Mouse (Mus musculus): ENCODE results near the gene Mafg. TPM values are rescaled to one million over a fixed set of nuclear protein-coding genes. Genes with fewer than 3 reads are reported as not detected.

Mafg gene
- polyA plus RNA-seq, 1 experiment from 2014 or later, result 13.2 TPM

GRCm38 (mm10) chr11:120617519-120618112 is 15.8 kb downstream of the Mafg start, which contains the start of gene Pcyt2:
Gene Pcyt2, minus strand, starts transcription at chr11:120617936.
- peak within 1 kb of the TSS; percentile 85 for H3K4me3 ChIP-seq (ENCODE audit: low read length)
- peaks cover 8% of the 10 kb centered on the region for H3K4me1 ChIP-seq (replicated peaks; ENCODE audit: control insufficient read depth, insufficient read depth, low read length)
- no peak within 1 kb of the TSS for H3K27ac ChIP-seq (ENCODE audit: low read length)
- ATAC-seq (ENCODE audit: low read depth), result peak; percentile 96
- H3K27me3 ChIP-seq (ENCODE audit: control insufficient read depth, insufficient read depth, low read depth, low read length), result no peaks in the 10 kb centered on the region
- no peaks in the 10 kb centered on the region for H3K9me3 ChIP-seq (ENCODE audit: control insufficient read depth, low read length)
- H3K9ac ChIP-seq (ENCODE audit: low read length), result peak within 1 kb of the TSS; percentile 83
- peak within 1 kb of the TSS; percentile 69 for H3K4me2 ChIP-seq (ENCODE audit: low read depth, low read length)
- under 1% methylated on average over 54 of the region's 56 CpGs for WGBS
- H3K36me3 ChIP-seq (ENCODE audit: control insufficient read depth, insufficient read depth, low read length), result peaks cover 20% of the 10 kb centered on the region

- no peak for ATAC-seq (ENCODE audit: low read depth)
- WGBS, result 36% methylated on average over 4 of the region's 4 CpGs
- Histone ChIP-seq H3K4me1 (replicated peaks; ENCODE audit: control insufficient read depth, insufficient read depth, low read length) (peaks cover 8% of the 10 kb centered on the region), H3K9me3 (ENCODE audit: control insufficient read depth, low read length) (no peaks in the 10 kb centered on the region), H3K4me3 (ENCODE audit: low read length) (peak overlapping the region; percentile 85), H3K9ac (ENCODE audit: low read length) (peak overlapping the region; percentile 83), H3K4me2 (ENCODE audit: low read depth, low read length) (peak overlapping the region; percentile 69), H3K27me3 (ENCODE audit: control insufficient read depth, insufficient read depth, low read depth, low read length) (no peaks in the 10 kb centered on the region), H3K36me3 (ENCODE audit: control insufficient read depth, insufficient read depth, low read length) (peaks cover 19% of the 10 kb centered on the region), H3K27ac (ENCODE audit: low read length) (no peak overlapping the region)
Measured at GRCm38 (mm10) chr11:120616617-120617294, 16.6 kb downstream of the Mafg start.

- Histone ChIP-seq H3K4me1 (replicated peaks; ENCODE audit: control insufficient read depth, insufficient read depth, low read length) (peaks cover 8% of the 10 kb centered on the region), H3K36me3 (ENCODE audit: control insufficient read depth, insufficient read depth, low read length) (peaks cover 23% of the 10 kb centered on the region), H3K27ac (ENCODE audit: low read length) (no peak overlapping the region), H3K4me3 (ENCODE audit: low read length) (no peak overlapping the region), H3K27me3 (ENCODE audit: control insufficient read depth, insufficient read depth, low read depth, low read length) (no peaks in the 10 kb centered on the region), H3K9ac (ENCODE audit: low read length) (no peak overlapping the region), H3K4me2 (ENCODE audit: low read depth, low read length) (no peak overlapping the region), H3K9me3 (ENCODE audit: control insufficient read depth, low read length) (no peaks in the 10 kb centered on the region)
- WGBS, result 89% methylated on average over 11 of the region's 11 CpGs
- no peak for ATAC-seq (ENCODE audit: low read depth)
Measured at GRCm38 (mm10) chr11:120615606-120616203, 17.7 kb downstream of the Mafg start.

GRCm38 (mm10) chr11:120615167-120615566 is 18.2 kb downstream of the Mafg start:
- H3K9me3 ChIP-seq (ENCODE audit: control insufficient read depth, low read length), result no peaks in the 10 kb centered on the region
- H3K9ac ChIP-seq (ENCODE audit: low read length), result no peak overlapping the region
- H3K4me3 ChIP-seq (ENCODE audit: low read length), result no peak overlapping the region
- H3K4me2 ChIP-seq (ENCODE audit: low read depth, low read length), result no peak overlapping the region
- H3K4me1 ChIP-seq (replicated peaks; ENCODE audit: control insufficient read depth, insufficient read depth, low read length), result peaks cover 8% of the 10 kb centered on the region
- no peak overlapping the region for H3K27ac ChIP-seq (ENCODE audit: low read length)
- 86% methylated on average over 6 of the region's 6 CpGs for WGBS
- no peaks in the 10 kb centered on the region for H3K27me3 ChIP-seq (ENCODE audit: control insufficient read depth, insufficient read depth, low read depth, low read length)
- H3K36me3 ChIP-seq (ENCODE audit: control insufficient read depth, insufficient read depth, low read length), result peaks cover 22% of the 10 kb centered on the region
- ATAC-seq (ENCODE audit: low read depth), result no peak

GRCm38 (mm10) chr11:120613976-120614375 is 19.4 kb downstream of the Mafg start:
- 86% methylated on average over 8 of the region's 8 CpGs for WGBS
- Histone ChIP-seq H3K4me2 (ENCODE audit: low read depth, low read length) (no peak overlapping the region), H3K36me3 (ENCODE audit: control insufficient read depth, insufficient read depth, low read length) (peaks cover 18% of the 10 kb centered on the region; the same call in 1 of the 2 replicates), H3K9ac (ENCODE audit: low read length) (no peak overlapping the region), H3K9me3 (ENCODE audit: control insufficient read depth, low read length) (no peaks in the 10 kb centered on the region), H3K4me1 (replicated peaks; ENCODE audit: control insufficient read depth, insufficient read depth, low read length) (peaks cover 9% of the 10 kb centered on the region), H3K27me3 (ENCODE audit: control insufficient read depth, insufficient read depth, low read depth, low read length) (no peaks in the 10 kb centered on the region), H3K27ac (ENCODE audit: low read length) (no peak overlapping the region), H3K4me3 (ENCODE audit: low read length) (no peak overlapping the region)
- no peak for ATAC-seq (ENCODE audit: low read depth)

GRCm38 (mm10) chr11:120613481-120613972 is 19.9 kb downstream of the Mafg start:
- H3K4me1 ChIP-seq (replicated peaks; ENCODE audit: control insufficient read depth, insufficient read depth, low read length), result peaks cover 14% of the 10 kb centered on the region
- no peak overlapping the region for H3K9ac ChIP-seq (ENCODE audit: low read length)
- no peak overlapping the region for H3K4me3 ChIP-seq (ENCODE audit: low read length)
- no peak overlapping the region for H3K27ac ChIP-seq (ENCODE audit: low read length)
- 86% methylated on average over 10 of the region's 10 CpGs for WGBS
- peaks cover 18% of the 10 kb centered on the region; the same call in 1 of the 2 replicates for H3K36me3 ChIP-seq (ENCODE audit: control insufficient read depth, insufficient read depth, low read length)
- no peaks in the 10 kb centered on the region for H3K9me3 ChIP-seq (ENCODE audit: control insufficient read depth, low read length)
- H3K27me3 ChIP-seq (ENCODE audit: control insufficient read depth, insufficient read depth, low read depth, low read length), result no peaks in the 10 kb centered on the region
- no peak overlapping the region for H3K4me2 ChIP-seq (ENCODE audit: low read depth, low read length)
- ATAC-seq (ENCODE audit: low read depth), result no peak

GRCm38 (mm10) chr11:120612763-120613162 is 20.6 kb downstream of the Mafg start:
- ATAC-seq (ENCODE audit: low read depth), result peak; percentile 26
- Histone ChIP-seq H3K9me3 (ENCODE audit: control insufficient read depth, low read length) (no peaks in the 10 kb centered on the region), H3K27me3 (ENCODE audit: control insufficient read depth, insufficient read depth, low read depth, low read length) (no peaks in the 10 kb centered on the region), H3K4me3 (ENCODE audit: low read length) (no peak overlapping the region), H3K4me1 (replicated peaks; ENCODE audit: control insufficient read depth, insufficient read depth, low read length) (peaks cover 21% of the 10 kb centered on the region), H3K4me2 (ENCODE audit: low read depth, low read length) (no peak overlapping the region), H3K27ac (ENCODE audit: low read length) (no peak overlapping the region), H3K9ac (ENCODE audit: low read length) (no peak overlapping the region), H3K36me3 (ENCODE audit: control insufficient read depth, insufficient read depth, low read length) (peaks cover 18% of the 10 kb centered on the region; the same call in 1 of the 2 replicates)
- 23% methylated on average over 6 of the region's 6 CpGs for WGBS

GRCm38 (mm10) chr11:120610477-120611046 is 22.8 kb downstream of the Mafg start:
- no peak for ATAC-seq (ENCODE audit: low read depth)
- H3K9me3 ChIP-seq (ENCODE audit: control insufficient read depth, low read length), result no peaks in the 10 kb centered on the region
- WGBS, result 75% methylated on average over 9 of the region's 9 CpGs
- H3K27me3 ChIP-seq (ENCODE audit: control insufficient read depth, insufficient read depth, low read depth, low read length), result no peaks in the 10 kb centered on the region
- peaks cover 18% of the 10 kb centered on the region; the same call in 1 of the 2 replicates for H3K36me3 ChIP-seq (ENCODE audit: control insufficient read depth, insufficient read depth, low read length)
- no peak overlapping the region for H3K27ac ChIP-seq (ENCODE audit: low read length)
- H3K4me2 ChIP-seq (ENCODE audit: low read depth, low read length), result no peak overlapping the region
- H3K9ac ChIP-seq (ENCODE audit: low read length), result no peak overlapping the region
- no peak overlapping the region for H3K4me3 ChIP-seq (ENCODE audit: low read length)
- peaks cover 19% of the 10 kb centered on the region for H3K4me1 ChIP-seq (replicated peaks; ENCODE audit: control insufficient read depth, insufficient read depth, low read length)

- Histone ChIP-seq H3K9ac (ENCODE audit: low read length) (peak overlapping the region; percentile 65), H3K27ac (ENCODE audit: low read length) (no peak overlapping the region), H3K27me3 (ENCODE audit: control insufficient read depth, insufficient read depth, low read depth, low read length) (no peaks in the 10 kb centered on the region), H3K4me1 (replicated peaks; ENCODE audit: control insufficient read depth, insufficient read depth, low read length) (peaks cover 19% of the 10 kb centered on the region), H3K4me3 (ENCODE audit: low read length) (no peak overlapping the region), H3K4me2 (ENCODE audit: low read depth, low read length) (peak overlapping the region; percentile 73; the same call in 1 of the 2 replicates), H3K9me3 (ENCODE audit: control insufficient read depth, low read length) (no peaks in the 10 kb centered on the region), H3K36me3 (ENCODE audit: control insufficient read depth, insufficient read depth, low read length) (peaks cover 21% of the 10 kb centered on the region)
- 37% methylated on average over 8 of the region's 8 CpGs for WGBS
- no peak for ATAC-seq (ENCODE audit: low read depth)
Measured at GRCm38 (mm10) chr11:120609250-120609649, 24.1 kb downstream of the Mafg start.

Data from lung, embryonic 16.5 days (tissue).